Mouse (Mus musculus): Measurements from ENCODE around the gene St6galnac4. TPM values are rescaled to one million over a fixed set of nuclear protein-coding genes. Genes with fewer than 3 reads are reported as not detected.

Gene St6galnac4
- 0.21 and 0.30 TPM in 2 replicates for polyA plus RNA-seq (2012)

DNA sequence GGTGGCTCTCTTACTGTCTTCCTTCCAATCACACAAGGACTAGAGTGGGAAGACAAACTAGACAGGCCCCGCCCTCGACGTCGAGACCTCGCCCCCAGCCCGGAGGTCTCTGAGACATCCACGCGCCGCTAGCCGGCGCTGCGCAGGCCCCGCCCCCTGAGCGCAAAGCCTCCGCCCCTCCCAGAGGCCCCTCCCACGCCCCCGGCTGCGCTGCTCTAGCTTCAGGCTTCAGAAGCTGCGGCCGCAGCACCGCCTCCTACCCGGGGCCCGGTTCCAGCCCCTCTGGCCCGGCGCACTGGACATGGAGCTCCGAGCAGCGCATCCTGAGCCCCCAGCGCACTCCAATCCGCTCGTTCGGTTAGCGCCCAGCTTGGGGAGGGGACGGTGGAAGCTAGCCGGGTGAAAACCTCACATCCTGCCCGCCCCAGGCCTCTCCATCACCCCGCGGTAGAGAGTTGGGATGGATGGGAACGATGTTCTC lies at the start of gene St6galnac4:
Gene St6galnac4, plus strand, starts transcription at position 225 of the 481 bp plus-strand sequence.
- Histone ChIP-seq H3K4me1 (ENCODE audit: control insufficient read depth) (peaks cover 49% of the 10 kb centered on the region), H3K9me3 (ENCODE audit: control insufficient read depth, low read length) (no peaks in the 10 kb centered on the region), H3K4me3 (replicated peaks) (peak within 1 kb of the TSS; percentile 62), H3K36me3 (ENCODE audit: control insufficient read depth) (no peaks in the 10 kb centered on the region; the same call in 1 of the 2 replicates), H3K27me3 (ENCODE audit: control insufficient read depth) (peaks cover 7% of the 10 kb centered on the region)
- TF ChIP-seq TAL1 (IDR thresholded peaks at IDR 0.05; ENCODE audit: low read length): no peak
- no peak for TF ChIP-seq GATA1 (IDR thresholded peaks at IDR 0.05; ENCODE audit: low read length)

DNA sequence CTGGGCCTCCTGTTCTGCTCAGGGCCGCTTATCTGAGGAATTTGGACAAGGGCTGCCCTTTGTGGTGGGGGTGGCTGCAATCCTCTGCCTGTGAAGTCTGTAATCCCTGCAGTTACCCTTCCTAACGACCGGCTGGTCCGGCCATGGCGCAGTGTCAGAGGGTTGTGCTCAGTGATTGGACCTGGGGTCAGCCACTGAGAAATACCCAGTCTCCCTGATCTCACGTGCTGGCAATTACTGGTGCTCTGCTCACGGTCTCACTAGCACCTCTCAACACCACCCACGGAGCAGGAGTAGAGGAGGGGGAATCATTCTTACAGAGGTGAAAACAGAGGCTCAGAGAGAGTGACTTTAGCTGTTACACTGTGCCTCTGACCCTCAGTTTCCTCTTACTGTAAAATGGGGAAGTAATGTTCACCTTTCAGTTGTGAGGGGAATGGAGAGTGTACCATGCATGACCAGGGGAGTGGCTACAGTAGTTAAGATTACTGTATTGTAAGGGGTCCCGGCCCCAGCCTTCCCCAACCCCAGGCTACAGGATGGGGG lies 49.5 kb upstream of the St6galnac4 start:
- no peak for TF ChIP-seq GATA1 (IDR thresholded peaks at IDR 0.05; ENCODE audit: low read length)
- no peak for TF ChIP-seq TAL1 (IDR thresholded peaks at IDR 0.05; ENCODE audit: low read length)
- Histone ChIP-seq H3K4me3 (replicated peaks) (no peak overlapping the region), H3K27me3 (ENCODE audit: control insufficient read depth) (peaks cover 66% of the 10 kb centered on the region)

DNA sequence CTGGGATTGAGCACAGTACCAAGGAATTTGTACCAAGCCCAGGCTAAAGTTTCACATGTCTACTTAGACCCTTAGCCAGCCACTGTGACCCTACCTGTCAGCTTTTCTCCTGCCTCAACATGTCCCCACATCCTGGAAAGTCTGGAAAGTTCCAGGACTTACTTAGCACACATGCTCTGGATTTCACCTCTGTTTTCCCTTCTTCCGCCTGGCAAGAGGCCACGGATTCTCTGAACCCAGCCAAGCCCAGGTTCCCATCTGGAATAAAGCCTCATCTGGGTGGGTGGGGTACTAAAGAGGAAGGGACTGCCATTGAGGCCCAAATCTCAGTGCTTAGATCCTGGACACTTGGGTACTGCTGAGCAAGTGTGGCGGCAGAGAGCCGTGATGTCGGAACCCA lies 49.0 kb upstream of the St6galnac4 start:
- Histone ChIP-seq H3K9me3 (ENCODE audit: control insufficient read depth, low read length) (no peaks in the 10 kb centered on the region; the same call in 1 of the 2 replicates), H3K4me1 (ENCODE audit: control insufficient read depth) (peaks cover 20% of the 10 kb centered on the region), H3K36me3 (ENCODE audit: control insufficient read depth) (no peaks in the 10 kb centered on the region), H3K27me3 (ENCODE audit: control insufficient read depth) (peaks cover 66% of the 10 kb centered on the region), H3K4me3 (replicated peaks) (no peak overlapping the region)
- TF ChIP-seq GATA1 (IDR thresholded peaks at IDR 0.05; ENCODE audit: low read length): no peak
- no peak for TF ChIP-seq TAL1 (IDR thresholded peaks at IDR 0.05; ENCODE audit: low read length)

More for the DNA sequence above, 49.5 kb upstream of the St6galnac4 start:
- no peaks in the 10 kb centered on the region; the same call in 1 of the 2 replicates for H3K9me3 ChIP-seq (ENCODE audit: control insufficient read depth, low read length)
- peaks cover 20% of the 10 kb centered on the region for H3K4me1 ChIP-seq (ENCODE audit: control insufficient read depth)
- no peaks in the 10 kb centered on the region for H3K36me3 ChIP-seq (ENCODE audit: control insufficient read depth)

DNA sequence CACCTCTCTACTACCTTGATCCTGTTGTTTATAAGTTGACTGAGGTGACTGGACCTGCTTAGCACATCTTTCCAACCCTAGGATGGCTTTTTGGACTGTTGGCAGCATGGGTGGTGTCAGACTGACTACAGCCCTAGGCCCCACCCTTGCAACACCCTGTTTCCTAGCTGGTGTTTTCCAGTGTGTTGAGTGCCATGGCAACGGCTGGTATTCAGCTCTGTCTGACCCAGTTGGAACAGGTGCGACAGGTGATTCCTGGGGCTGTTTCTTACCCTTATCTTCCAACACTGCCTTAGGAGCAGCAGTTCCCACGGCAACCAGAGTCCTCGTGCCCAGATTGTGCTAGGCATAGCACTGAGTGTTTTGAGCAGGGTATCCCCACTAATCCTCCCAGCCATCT lies 48.4 kb upstream of the St6galnac4 start:
- H3K4me3 ChIP-seq (replicated peaks): no peak overlapping the region
- peaks cover 61% of the 10 kb centered on the region for H3K27me3 ChIP-seq (ENCODE audit: control insufficient read depth)
- no peaks in the 10 kb centered on the region for H3K36me3 ChIP-seq (ENCODE audit: control insufficient read depth)
- no peak for TF ChIP-seq GATA1 (IDR thresholded peaks at IDR 0.05; ENCODE audit: low read length)
- no peak for TF ChIP-seq TAL1 (IDR thresholded peaks at IDR 0.05; ENCODE audit: low read length)
- no peaks in the 10 kb centered on the region; the same call in 1 of the 2 replicates for H3K9me3 ChIP-seq (ENCODE audit: control insufficient read depth, low read length)
- H3K4me1 ChIP-seq (ENCODE audit: control insufficient read depth): peaks cover 20% of the 10 kb centered on the region

DNA sequence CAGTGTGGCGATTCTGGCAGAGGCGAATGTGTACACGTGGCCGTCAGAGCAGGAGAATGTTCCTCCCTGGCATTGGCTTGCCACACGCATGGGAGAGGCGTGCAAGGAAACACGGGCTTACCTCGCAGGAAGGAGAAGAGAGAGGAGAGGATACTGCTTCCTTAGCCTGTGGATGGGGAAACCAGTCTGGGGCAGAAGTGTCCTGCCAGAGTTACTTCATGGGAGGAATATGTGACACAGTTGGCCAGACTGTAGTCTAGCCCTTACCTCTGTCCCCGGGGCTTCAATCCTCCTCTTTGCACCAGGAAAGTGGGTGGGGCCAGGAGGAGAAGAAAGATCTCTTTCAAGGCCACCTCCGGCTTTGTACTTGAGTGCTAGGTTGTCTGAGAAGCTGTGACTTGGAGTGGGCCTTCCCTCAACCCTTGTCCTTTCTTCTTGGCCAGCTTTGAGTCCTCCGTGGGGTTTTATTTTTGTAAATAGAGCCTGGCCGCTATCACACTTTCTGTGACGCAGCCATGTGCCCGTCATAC lies 47.4 kb upstream of the St6galnac4 start:
- H3K9me3 ChIP-seq (ENCODE audit: control insufficient read depth, low read length): no peaks in the 10 kb centered on the region; the same call in 1 of the 2 replicates
- no peak overlapping the region for H3K4me3 ChIP-seq (replicated peaks)
- peaks cover 51% of the 10 kb centered on the region for H3K27me3 ChIP-seq (ENCODE audit: control insufficient read depth)
- no peaks in the 10 kb centered on the region for H3K36me3 ChIP-seq (ENCODE audit: control insufficient read depth)
- TF ChIP-seq GATA1 (IDR thresholded peaks at IDR 0.05; ENCODE audit: low read length): no peak
- no peak for TF ChIP-seq TAL1 (IDR thresholded peaks at IDR 0.05; ENCODE audit: low read length)
- peaks cover 15% of the 10 kb centered on the region for H3K4me1 ChIP-seq (ENCODE audit: control insufficient read depth)

DNA sequence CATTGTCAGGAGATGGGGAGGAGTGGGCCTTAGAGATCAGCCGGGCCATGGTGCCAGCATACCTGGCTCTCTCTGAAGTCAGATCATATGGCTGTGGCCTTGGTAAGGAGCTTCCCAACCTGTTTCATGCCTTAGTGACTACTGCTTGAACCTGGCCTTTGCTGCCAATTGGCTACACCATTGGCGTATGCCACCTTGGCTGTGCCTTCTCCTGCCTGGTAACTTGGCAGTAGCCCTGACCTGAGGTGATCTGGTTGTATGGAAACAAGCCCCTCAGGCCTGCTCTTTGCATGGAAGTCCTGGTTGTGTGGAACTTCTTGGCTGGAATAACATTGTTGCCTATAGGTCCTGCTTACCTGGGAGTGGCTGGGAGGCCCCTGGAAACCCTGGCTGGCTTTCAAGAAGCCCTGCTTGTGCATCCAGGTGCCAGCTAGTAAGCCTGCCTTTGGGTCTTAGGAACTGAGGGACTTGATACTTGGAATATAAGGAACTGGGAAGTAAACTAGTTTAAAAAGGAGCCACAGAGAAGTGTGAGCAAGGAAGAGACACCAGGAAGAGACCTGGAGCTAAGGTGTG lies 45.5 kb upstream of the St6galnac4 start:
- no peak for TF ChIP-seq TAL1 (IDR thresholded peaks at IDR 0.05; ENCODE audit: low read length)
- no peak for TF ChIP-seq GATA1 (IDR thresholded peaks at IDR 0.05; ENCODE audit: low read length)
- Histone ChIP-seq H3K27me3 (ENCODE audit: control insufficient read depth) (peaks cover 33% of the 10 kb centered on the region), H3K9me3 (ENCODE audit: control insufficient read depth, low read length) (no peaks in the 10 kb centered on the region; the same call in 1 of the 2 replicates), H3K4me3 (replicated peaks) (no peak overlapping the region), H3K36me3 (ENCODE audit: control insufficient read depth) (no peaks in the 10 kb centered on the region), H3K4me1 (ENCODE audit: control insufficient read depth) (no peaks in the 10 kb centered on the region)

DNA sequence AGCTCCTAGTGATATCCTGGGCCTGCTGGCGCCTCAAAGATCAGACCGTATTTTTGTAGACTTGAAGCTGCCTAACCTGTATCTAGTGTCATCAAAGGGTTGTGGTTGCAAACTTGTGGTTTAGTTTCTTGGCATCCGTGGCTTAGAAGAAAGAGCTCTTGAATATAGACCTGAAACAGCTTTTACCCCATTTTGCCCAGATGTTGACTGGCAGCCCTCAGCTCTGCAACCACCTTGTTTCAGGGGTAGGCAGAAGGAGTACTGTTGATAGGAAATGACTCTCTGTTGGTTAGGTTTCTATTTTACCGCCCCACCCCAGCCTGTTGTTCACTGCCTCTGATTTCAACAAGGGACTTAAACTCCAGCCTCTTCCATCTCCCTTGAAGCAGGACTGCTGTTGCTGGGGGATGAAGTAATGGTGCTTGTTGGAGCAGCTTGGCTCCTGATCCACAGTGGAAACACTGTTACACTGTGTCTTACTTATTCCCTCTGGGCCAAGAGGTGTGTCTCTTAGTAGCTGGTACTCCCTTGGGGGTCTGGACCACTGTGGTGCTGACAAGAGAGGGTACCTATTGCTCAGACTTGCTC lies 44.8 kb upstream of the St6galnac4 start:
- Histone ChIP-seq H3K4me1 (ENCODE audit: control insufficient read depth) (no peaks in the 10 kb centered on the region), H3K9me3 (ENCODE audit: control insufficient read depth, low read length) (no peaks in the 10 kb centered on the region; the same call in 1 of the 2 replicates), H3K27me3 (ENCODE audit: control insufficient read depth) (peaks cover 26% of the 10 kb centered on the region), H3K36me3 (ENCODE audit: control insufficient read depth) (no peaks in the 10 kb centered on the region), H3K4me3 (replicated peaks) (no peak overlapping the region)
- no peak for TF ChIP-seq TAL1 (IDR thresholded peaks at IDR 0.05; ENCODE audit: low read length)
- no peak for TF ChIP-seq GATA1 (IDR thresholded peaks at IDR 0.05; ENCODE audit: low read length)

DNA sequence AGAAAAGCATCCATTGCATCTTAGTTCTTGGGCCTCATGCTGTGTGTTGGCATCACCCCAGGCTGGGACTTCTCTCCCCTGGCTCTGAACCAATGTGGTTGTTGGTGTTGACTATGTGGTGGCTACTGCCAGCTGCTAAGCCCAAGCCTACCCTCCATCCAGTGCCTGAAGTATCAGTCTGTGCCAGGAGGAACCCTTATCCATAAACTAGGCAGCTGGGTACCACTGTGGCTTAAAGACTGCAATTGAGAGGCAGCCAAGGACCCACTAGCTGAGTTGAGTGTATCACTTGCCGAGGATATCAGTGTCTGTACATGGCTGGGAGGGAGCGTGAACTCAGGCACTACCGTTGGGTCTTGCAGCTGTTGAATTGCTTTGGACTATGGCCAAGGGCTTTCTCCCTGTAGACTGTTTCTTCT lies 43.9 kb upstream of the St6galnac4 start:
- Histone ChIP-seq H3K4me1 (ENCODE audit: control insufficient read depth) (no peaks in the 10 kb centered on the region), H3K36me3 (ENCODE audit: control insufficient read depth) (no peaks in the 10 kb centered on the region), H3K27me3 (ENCODE audit: control insufficient read depth) (peaks cover 17% of the 10 kb centered on the region), H3K9me3 (ENCODE audit: control insufficient read depth, low read length) (no peaks in the 10 kb centered on the region), H3K4me3 (replicated peaks) (no peak overlapping the region)
- no peak for TF ChIP-seq GATA1 (IDR thresholded peaks at IDR 0.05; ENCODE audit: low read length)
- TF ChIP-seq TAL1 (IDR thresholded peaks at IDR 0.05; ENCODE audit: low read length): no peak

DNA sequence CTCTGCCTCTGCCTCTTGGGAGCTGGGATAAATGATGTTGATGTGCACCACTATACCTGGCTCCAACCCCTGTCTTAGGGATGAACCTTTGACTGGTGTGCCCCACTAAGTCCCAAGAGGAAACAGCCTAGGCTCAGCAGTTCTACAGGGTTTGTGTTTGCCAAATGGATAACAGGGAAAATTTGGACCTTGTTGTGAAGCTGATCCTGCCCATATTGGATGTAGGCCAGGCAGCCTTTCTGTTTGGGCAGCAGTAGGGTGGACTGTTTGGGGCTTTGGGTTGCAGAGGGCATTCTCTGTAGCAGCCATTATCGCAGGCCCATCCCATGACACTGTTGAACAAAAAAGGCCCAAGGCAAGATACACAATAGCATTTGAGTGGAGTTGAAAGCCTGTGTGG lies 39.9 kb upstream of the St6galnac4 start:
- no peaks in the 10 kb centered on the region for H3K36me3 ChIP-seq (ENCODE audit: control insufficient read depth)
- H3K4me1 ChIP-seq (ENCODE audit: control insufficient read depth): no peaks in the 10 kb centered on the region
- no peaks in the 10 kb centered on the region for H3K9me3 ChIP-seq (ENCODE audit: control insufficient read depth, low read length)
- TF ChIP-seq TAL1 (IDR thresholded peaks at IDR 0.05; ENCODE audit: low read length) (no peak), GATA1 (IDR thresholded peaks at IDR 0.05; ENCODE audit: low read length) (no peak)
- no peaks in the 10 kb centered on the region for H3K27me3 ChIP-seq (ENCODE audit: control insufficient read depth)
- no peak overlapping the region for H3K4me3 ChIP-seq (replicated peaks)

Measured in erythroblast, embryonic 14.5 days (primary cell).